Mouse (Mus musculus): ENCODE measurements around the gene Gtf3c5. TPM values are rescaled to one million over a fixed set of nuclear protein-coding genes. Genes with fewer than 3 reads are reported as not detected.

The Gtf3c5 gene
- polyA plus RNA-seq (2015; fragmentation: Nextera tagmentation; extraction: Ambion mirVana) = 17.3 and 20.4 TPM in 2 replicates

GRCm38 (mm10) chr2:28583651-28584050 lies at the start of gene Gtf3c5:
TSS of gene Gtf3c5 (minus strand) at chr2:28583751.

GRCm38 (mm10) chr2:28621664-28622171 lies 38.2 kb upstream of the Gtf3c5 start, which contains the start of gene Gfi1b:
TSS of gene Gfi1b (minus strand) at chr2:28621982.

GRCm38 (mm10) chr2:28563303-28563702 lies 20.2 kb downstream of the Gtf3c5 start, which contains the start of gene Cel:
TSS of gene Cel (minus strand) at chr2:28563403.

Small RNA genes within 50 kb of the gene (microRNA-seq; reads per million reads assigned to microRNA genes)
- gene Gm22824 (ENCODE audit: borderline replicate concordance, insufficient number of aligned reads) = not detected

Other genes starting within 250 kb of the Gtf3c5 start
- gene Ppp1r26, start 137.0 kb downstream of the Gtf3c5 start, polyA plus RNA-seq (2015; fragmentation: Nextera tagmentation; extraction: Ambion mirVana) = 2.6 and 2.7 TPM in 2 replicates
- 2.4 and 2.5 TPM in 2 replicates for gene 1700007K13Rik, start 117.4 kb downstream of the Gtf3c5 start, polyA plus RNA-seq (2015; fragmentation: Nextera tagmentation; extraction: Ambion mirVana)
- 23.6 and 40.5 TPM in 2 replicates for gene Mrps2, start 115.7 kb downstream of the Gtf3c5 start, polyA plus RNA-seq (2015; fragmentation: Nextera tagmentation; extraction: Ambion mirVana)
- 2.2 and 3.5 TPM in 2 replicates for gene Gbgt1, start 86.9 kb downstream of the Gtf3c5 start, polyA plus RNA-seq (2015; fragmentation: Nextera tagmentation; extraction: Ambion mirVana)
- gene Gm10134, start 77.7 kb downstream of the Gtf3c5 start, polyA plus RNA-seq (2015; fragmentation: Nextera tagmentation; extraction: Ambion mirVana) = 4.1 and 10.7 TPM in 2 replicates
- 41.6 and 53.4 TPM in 2 replicates for gene Ralgds, start 70.6 kb downstream of the Gtf3c5 start, polyA plus RNA-seq (2015; fragmentation: Nextera tagmentation; extraction: Ambion mirVana)
- not detected in 2 replicates for gene Cel, start 20.3 kb downstream of the Gtf3c5 start, polyA plus RNA-seq (2015; fragmentation: Nextera tagmentation; extraction: Ambion mirVana)
- 1.4 and 7.6 TPM in 2 replicates for gene Gfi1b, start 38.2 kb upstream of the Gtf3c5 start, polyA plus RNA-seq (2015; fragmentation: Nextera tagmentation; extraction: Ambion mirVana)
- 7.1 and 10.8 TPM in 2 replicates for gene Tsc1, start 57.5 kb upstream of the Gtf3c5 start, polyA plus RNA-seq (2015; fragmentation: Nextera tagmentation; extraction: Ambion mirVana)
- gene Spaca9, start 116.0 kb upstream of the Gtf3c5 start, polyA plus RNA-seq (2015; fragmentation: Nextera tagmentation; extraction: Ambion mirVana) = 3.8 and 4.6 TPM in 2 replicates
- gene Ak8, start 116.4 kb upstream of the Gtf3c5 start, polyA plus RNA-seq (2015; fragmentation: Nextera tagmentation; extraction: Ambion mirVana) = 1.2 and 1.8 TPM in 2 replicates

Data from adrenal gland, postnatal 0 days (tissue).